Mouse (Mus musculus): ENCODE data around the gene Naa16.
"Not testable (repeated sequence)": the region's sequence is repeated elsewhere in the genome, so short reads cannot be mapped to it uniquely, and the experiment has no call there.

Naa16 gene

GRCm38 (mm10) chr14:79390265-79390926, at the start of gene Naa16:
Gene Naa16, minus strand, starts transcription at chr14:79390778.
- peak; percentile 98 for DNase-seq

DNA sequence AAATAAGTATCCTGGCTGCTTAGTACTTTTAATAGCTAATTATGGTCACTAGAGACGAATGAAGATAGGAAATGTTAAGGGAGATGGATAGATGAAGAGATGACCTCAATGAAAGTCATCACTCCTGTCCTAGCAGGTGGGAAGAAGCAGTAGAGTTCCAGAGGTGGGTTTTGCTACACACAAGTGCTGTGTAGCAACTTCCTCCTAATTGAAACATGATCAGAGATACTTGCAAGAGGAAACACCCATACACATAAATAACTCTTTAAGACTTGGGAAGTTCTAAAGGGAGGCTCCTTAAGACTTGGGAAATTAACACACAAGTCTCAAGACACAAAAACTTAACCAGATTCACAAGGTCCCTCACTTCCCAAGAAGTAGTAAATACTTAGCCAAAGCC, 43.5 kb upstream of the Naa16 start:
- no peak for DNase-seq

DNA sequence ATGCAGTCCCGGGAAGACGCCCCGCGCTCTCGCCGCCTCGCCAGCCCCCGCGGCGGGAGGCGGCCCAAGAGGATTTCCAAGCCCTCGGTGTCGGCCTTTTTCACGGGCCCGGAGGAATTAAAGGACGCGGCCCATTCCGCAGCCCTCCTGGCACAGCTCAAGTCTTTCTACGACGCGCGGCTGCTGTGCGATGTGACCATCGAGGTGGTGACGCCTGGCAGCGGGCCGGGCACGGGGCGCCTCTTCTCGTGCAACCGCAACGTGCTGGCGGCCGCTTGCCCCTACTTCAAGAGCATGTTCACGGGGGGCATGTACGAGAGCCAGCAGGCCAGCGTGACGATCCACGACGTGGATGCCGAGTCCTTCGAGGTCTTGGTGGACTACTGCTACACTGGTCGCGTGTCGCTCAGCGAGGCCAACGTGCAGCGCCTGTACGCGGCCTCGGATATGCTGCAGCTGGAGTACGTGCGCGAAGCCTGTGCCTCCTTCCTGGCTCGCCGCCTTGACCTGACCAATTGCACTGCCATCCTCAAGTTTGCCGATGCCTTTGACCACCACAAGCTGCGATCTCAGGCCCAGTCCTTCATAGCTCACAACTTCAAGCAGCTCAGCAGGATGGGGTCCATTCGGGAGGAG, 36.3 kb upstream of the Naa16 start:
- not testable (repeated sequence) for DNase-seq

- peak; percentile 86 for DNase-seq
Observed at GRCm38 (mm10) chr14:79425979-79426729, 35.6 kb upstream of the Naa16 start, which contains the start of gene Kbtbd7. Gene Kbtbd7, plus strand, starts transcription at chr14:79426511.

DNA sequence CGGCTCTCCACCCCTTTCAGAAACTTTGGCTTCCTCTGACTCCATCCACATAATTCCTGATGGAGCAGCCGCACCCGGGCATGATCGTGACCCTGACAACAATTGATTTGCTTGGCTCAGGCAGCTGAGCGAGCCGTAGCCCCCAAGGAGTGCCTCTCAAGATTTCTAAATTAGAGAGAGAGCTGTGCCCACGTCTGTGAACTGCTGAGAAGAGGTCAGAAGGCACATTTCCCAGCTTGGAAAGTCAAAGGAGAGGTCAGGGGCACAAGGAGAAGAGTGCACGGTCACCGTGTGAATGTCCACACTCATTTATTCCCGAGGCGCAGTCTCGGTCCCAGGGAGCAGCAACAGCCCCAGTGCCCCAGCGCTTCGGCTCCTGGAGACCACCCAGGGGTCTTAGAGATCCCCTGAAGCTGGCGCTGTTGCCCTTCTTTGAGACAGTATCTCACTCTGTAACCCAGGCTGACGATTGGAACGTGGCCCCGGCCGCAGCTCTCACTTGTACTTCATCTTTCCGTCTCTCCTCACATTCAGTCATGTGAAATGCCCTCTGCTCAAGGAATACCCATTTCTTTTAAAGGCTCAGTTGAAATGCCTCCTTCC, 29.6 kb upstream of the Naa16 start:
- DNase-seq, result peak; percentile 9

- no peak for DNase-seq
Observed at GRCm38 (mm10) chr14:79413121-79413520, 22.5 kb upstream of the Naa16 start.

DNA sequence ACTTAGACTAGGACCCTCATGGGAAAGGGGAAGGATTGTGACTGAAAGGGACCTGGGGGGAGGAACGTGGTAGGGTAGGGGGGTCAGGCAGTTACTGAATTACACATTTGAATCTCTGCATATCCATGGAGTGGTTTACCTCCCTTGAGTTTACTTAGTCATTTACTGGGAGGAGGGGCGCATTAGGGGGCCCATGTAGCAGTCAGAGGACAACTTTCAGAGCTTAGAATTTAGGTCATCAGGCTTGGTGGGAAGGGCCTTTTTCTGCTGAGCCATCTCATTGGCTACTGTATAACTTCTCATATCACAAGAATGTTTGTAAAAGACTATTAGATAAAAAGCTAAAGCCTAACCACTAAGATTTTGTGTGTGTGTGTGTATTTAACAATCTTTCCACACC, 20.1 kb upstream of the Naa16 start:
- DNase-seq, result no peak

- no peak for DNase-seq
Observed at GRCm38 (mm10) chr14:79409278-79409830, 18.8 kb upstream of the Naa16 start.

GRCm38 (mm10) chr14:79407641-79408040, 17.1 kb upstream of the Naa16 start:
- DNase-seq, result no peak

- DNase-seq, result peak; percentile 58
Observed at GRCm38 (mm10) chr14:79397321-79398122, 6.9 kb upstream of the Naa16 start, which contains the start of gene Mtrf1. Gene Mtrf1, plus strand, starts transcription at chr14:79397772.

GRCm38 (mm10) chr14:79394564-79394963, 4.0 kb upstream of the Naa16 start:
- no peak for DNase-seq

DNA sequence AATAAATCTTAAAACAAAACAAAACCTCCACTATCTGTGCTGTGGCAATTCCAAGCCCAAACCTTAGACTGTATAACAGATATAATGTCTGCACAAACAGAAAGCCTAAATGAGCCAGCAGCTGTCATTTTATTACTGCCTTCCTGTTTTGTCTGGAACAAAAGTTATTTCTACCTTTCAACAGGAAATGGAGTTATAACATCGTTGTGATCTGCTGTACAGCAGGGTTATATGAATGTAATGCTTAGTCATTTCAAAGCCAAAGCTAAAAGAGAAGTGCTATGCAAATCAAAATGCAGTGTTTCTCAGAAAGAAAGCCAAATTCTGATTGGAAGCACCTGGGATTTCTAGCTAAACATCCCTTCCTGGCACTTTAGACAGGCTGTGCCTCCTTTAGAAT, 2.7 kb upstream of the Naa16 start:
- no peak for DNase-seq

- DNase-seq, result peak; percentile 3
Observed at GRCm38 (mm10) chr14:79389438-79390264, 927 bp downstream of the Naa16 start.

DNA sequence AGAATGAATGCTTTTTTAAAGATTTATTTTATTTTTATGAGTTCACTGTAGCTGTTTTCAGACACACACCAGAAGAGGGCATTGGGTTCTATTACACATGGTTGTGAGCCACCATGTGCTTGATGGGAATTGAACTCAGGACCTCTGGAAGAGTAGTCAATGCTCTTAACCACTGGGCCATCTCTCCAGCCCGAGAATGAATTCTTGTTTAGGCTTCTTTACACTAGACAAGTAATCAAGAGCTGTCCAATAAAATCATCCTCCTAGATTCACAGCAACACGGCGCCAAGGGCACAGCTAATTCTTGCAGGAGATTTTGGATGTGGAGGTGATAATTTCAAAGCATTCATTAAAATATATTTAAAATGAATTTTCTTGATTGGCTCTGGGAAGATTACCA, 2.3 kb downstream of the Naa16 start:
- no peak for DNase-seq

DNA sequence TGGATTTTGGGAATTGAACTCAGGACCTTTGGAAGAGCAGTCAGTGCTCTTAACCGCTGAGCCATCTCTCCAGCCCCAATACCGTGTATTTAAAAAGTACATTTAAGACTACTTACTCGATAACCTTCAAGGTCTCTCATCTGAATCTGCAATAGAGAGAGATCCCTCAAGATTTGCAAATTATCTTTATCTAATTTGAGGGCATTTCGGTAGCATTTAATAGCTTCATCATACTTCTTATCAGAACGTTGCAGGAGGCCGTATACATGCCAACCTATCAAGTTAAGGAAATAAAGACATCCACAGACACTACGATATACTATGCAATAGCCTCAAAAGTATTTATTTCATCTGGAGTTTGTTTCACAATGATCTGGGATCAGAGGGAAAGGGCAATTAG, 7.5 kb downstream of the Naa16 start:
- DNase-seq, result no peak

- DNase-seq, result no peak
Observed at GRCm38 (mm10) chr14:79377041-79377440, 13.5 kb downstream of the Naa16 start.

DNA sequence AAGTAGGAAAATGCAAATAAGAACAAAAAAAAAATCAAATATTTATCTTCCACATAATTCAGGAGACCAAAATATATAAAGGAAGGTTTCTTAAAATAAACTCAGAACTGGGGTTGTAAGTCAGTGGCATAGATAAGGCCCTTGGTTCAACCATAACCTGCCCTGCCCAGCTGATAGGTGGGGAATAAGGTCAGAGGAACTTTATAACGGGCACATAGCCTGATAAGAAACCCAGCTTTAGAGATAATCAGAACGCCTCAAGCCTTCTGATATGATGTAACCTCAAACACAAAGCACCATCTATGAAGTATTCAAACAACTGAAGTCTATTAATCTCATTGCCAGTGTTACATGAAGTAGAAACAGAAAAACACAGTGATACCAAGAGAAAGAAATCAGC, 32.5 kb downstream of the Naa16 start:
- DNase-seq, result no peak

- no peak for DNase-seq
Observed at GRCm38 (mm10) chr14:79346384-79346783, 44.2 kb downstream of the Naa16 start.

GRCm38 (mm10) chr14:79335613-79336012, 55.0 kb downstream of the Naa16 start:
- DNase-seq, result no peak

DNA sequence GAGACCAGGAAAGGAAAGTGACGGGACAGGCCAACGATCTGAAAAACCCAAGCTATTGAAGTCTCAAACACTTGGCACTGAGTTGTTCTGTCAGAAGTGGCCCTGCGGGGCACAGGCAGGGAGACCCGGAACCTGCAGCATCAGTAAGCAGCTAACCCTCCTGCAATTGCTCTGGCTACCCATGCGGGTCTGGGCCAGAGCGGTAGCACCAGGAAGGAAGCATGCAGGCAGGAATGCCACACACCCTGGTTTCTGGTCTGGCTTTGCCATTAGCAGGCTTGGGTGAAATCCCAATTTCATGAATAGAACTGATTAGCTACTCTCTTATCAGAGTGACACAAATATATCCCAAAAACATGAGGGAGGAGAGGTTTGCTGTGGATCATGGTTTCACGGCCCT, 58.6 kb downstream of the Naa16 start:
- DNase-seq, result no peak

DNA sequence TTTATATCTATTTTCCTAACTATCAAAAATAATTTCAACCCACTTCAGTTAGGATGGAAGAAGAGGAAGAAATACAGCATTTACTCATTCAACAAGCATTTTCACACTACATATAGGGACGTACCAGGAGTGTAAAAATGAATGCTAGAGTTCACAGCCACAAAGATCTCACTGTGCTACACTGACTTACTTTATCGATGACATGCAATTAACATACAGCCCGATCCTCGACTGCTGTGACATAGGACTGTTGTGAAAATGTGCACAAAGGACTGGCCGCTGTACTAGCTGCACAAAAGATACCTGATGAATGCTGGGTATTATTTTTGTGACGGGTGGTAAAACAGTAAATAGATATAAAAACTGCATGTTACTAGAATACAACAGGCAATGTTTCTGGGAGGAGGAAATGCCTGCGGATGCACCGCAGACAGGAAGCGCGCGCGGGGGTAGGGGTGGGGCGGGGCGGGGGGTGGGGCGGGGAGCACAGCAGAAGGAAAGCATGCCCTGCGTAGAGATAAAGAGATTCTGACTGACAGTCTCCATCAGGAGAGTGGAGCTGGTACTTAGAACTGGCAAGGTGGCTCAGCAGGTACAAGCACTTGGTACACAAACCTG, 59.5 kb downstream of the Naa16 start:
- no peak for DNase-seq
